Mouse (Mus musculus) kidney, postnatal 25 days (tissue): ENCODE results near the gene Pdxp.

Experiments
- DNase-seq, 2 experiments: peaks; one replicate each; pipeline ENCODE4 v3.0.0; 2021; ENCODE audit warnings: mixed read lengths in 2 of 2

Gene Pdxp

DNA sequence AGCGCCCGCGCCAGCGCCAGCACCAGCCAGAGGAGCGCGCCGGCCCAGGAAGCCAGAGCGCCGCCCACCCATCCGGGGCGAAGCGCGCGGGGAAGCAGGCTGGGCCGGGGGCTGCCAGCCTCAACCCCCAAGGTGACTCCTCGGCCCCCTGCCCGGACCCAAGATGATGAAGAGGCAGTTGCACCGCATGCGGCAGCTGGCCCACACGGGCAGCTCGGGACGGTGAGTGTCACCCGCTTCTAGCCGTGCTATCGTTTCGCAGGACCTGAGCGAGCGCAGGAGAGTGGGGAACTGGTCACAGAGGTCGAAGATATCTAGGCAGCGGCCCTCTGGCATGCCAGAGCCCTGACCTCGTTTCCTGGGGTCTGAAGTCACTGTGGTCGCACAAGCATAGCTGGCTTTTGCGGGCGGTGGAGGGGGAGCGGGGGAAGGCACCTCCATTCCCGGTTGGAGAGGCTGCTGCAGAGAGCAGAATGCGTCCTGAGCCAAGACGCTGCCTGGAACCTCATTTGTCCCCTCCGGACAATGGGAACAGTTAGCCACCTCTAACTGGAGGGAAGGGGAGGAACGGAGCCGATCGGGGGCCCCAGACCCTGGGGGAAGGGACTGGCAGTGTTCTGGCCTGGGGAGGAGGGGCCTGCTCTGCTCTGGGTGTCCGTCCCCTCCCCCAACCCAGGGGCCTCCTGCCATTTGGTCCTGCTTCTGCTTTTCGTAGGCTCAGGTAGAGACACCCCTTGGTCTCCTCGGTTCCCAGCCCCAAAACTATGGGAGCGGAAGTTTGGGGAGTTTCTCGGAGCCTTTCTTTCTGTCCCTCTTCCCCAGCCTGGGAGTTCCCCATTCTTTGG lies 13.8 kb upstream of the Pdxp start, which contains the start of gene Sh3bp1:
TSS of gene Sh3bp1 (plus strand) at position 29 of the 845 bp plus-strand sequence.
- peak; percentile 75 to 82 for DNase-seq

DNA sequence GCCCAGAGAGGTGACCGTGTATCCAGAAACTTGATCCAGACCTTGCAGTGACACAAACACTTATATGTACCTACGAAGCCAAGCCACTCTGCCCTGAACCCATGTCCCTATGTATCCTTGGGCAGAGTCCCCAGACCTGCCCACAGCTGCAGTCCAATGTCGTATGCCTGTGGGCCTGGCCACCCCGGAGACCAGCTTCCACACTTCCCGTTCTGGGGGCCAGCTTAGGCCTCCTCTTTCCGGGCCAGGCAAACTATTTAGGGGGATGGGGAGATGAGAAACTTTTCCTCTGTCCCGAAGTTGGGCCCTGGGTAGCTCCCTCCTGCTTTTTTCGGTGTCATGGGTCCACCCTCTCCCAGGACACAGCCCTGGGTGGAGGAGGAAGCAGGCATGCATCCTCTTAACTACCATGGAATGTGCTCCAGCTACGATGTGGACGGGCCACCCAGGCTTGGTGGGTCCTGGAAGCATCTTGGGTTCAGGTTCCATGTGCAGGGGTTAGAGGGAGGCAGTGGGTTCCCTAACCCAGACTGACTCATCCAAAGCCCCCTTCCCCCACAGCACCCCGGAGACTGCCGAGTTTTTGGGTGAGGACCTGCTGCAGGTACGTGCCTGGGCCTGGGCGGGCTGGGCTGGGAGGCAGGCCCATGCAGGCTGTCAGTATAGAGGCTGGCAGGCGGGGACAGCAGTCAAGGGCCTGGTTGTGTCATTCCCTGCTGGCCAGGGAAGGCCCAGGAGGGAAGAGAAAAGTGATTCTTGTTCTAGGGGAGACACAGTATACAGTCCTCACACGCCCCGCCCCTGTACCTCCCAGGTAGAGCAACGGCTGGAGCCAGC lies 12.9 kb upstream of the Pdxp start:
- DNase-seq, result no peak

DNA sequence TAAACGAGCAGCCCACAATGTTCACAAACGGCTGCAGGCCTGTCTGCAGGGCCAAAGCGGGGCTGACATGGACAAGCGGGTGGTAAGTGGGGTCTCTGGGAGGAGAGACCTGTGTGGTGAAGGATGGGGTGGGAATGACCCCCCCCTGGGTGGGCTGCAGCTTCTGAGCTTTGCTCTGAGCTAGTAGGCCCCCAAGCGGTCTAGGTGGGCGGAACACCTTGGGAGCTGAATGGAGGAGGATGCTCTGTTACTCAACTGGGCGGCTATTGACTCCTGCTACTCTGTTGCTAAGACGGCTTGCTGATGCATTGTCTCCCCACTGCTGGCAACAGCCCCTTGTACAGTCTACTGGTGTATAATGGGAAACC lies 12.3 kb upstream of the Pdxp start:
- DNase-seq, result no peak

DNA sequence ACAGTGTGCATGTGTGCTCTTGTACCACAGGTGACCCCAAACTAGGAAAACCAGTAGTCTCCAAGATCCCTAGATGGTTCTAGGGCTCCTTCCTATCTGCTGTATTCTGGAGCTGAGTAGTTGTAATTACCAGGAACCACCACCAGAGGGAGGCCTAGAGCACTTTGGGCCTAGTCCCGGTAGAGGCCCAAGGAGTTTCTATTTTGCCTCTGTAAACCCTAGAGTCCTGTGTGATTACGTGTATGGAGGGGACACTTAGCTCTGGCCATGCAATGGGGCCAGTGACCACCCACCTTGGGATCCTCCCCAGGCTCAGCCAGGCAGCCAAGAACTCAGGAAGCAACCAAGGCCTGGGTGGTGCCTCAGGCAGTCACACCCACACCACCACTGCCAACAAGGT lies 10.5 kb upstream of the Pdxp start:
- peak; percentile 78 to 91 for DNase-seq

DNA sequence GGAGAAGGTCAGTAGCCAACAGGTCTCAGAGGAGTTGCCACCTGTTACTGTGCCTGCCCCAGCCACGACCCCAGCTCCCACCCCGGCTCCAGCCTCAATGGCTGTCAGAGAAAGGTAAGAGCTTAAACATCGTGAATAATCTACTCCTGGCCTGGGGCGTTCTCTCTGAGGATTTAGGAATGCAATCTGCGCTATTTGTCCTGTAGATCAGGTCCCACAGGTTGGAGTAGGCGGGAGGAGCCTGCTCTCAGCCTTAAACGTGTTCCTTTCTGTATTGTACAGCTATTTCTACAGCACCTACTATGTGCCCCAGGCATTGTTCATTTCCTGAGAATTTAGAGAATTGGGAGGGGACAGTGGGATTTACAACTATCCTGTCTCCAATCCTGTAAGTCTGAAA lies 5.3 kb upstream of the Pdxp start:
- no peak for DNase-seq

DNA sequence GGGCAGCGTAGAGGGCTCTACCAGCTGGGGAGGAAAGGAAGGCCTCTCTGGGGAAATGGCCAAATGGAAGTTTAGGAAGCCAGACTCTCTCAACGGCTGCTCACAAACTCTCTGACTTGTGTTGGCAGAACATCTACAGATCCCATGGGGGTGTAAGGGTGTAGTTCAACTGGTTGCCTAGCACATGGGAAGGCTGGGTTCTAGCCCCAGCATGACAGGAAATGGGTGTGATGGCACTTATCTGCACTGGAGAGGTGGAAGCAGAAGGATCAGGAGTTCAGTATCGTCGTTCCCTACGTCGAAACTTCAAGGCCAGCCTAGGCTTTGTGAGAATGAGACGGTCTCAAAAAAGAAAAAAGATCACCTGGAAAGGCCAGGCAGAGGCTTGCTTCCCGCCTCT lies 4.7 kb upstream of the Pdxp start:
- DNase-seq, result no peak

DNA sequence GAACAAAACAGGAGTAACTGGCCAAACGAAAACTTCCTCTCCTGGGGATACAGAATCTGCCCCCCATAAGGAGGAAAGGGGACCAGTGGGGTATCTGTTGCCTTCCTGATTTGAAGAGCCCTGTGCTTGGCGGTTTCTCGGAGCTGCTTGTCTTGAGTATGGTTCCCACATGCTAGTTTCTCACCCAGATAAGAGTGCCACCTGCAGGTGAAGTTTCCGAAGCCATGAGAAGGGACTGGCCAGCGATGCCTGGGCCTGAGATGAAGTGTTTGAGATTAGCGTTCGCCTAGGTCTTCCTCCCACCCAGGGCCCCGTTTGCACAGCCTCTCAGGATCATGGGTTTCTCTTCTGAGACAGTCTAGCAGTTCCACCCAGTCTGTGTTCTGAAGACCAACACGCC lies 1.7 kb upstream of the Pdxp start:
- peak; percentile 67 to 72 for DNase-seq

DNA sequence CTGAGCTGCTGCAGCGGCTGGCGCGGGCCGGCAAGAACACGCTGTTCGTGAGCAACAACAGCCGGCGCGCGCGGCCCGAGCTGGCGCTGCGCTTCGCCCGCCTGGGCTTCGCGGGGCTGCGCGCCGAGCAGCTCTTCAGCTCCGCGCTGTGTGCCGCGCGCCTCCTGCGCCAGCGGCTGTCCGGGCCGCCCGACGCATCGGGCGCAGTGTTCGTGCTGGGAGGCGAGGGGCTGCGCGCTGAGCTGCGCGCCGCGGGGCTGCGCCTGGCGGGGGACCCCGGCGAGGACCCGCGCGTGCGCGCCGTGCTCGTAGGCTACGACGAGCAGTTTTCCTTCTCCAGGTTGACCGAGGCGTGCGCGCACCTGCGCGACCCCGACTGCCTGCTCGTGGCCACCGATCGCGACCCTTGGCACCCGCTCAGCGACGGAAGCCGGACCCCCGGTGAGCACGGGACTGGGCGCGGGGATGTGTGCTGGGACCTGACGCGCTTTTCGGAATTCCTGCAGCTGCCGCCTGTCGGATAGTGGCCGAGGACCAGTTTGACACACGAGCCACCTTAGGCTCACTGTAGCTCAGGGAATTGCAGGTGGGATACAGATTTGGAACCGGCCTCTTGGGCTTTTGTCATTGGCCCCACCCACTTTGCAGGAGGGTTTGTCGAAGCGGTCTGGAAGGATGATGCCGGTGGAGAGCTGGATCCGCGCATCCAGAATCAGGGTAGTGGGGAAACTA lies 538 bp downstream of the Pdxp start:
- DNase-seq, result no peak

DNA sequence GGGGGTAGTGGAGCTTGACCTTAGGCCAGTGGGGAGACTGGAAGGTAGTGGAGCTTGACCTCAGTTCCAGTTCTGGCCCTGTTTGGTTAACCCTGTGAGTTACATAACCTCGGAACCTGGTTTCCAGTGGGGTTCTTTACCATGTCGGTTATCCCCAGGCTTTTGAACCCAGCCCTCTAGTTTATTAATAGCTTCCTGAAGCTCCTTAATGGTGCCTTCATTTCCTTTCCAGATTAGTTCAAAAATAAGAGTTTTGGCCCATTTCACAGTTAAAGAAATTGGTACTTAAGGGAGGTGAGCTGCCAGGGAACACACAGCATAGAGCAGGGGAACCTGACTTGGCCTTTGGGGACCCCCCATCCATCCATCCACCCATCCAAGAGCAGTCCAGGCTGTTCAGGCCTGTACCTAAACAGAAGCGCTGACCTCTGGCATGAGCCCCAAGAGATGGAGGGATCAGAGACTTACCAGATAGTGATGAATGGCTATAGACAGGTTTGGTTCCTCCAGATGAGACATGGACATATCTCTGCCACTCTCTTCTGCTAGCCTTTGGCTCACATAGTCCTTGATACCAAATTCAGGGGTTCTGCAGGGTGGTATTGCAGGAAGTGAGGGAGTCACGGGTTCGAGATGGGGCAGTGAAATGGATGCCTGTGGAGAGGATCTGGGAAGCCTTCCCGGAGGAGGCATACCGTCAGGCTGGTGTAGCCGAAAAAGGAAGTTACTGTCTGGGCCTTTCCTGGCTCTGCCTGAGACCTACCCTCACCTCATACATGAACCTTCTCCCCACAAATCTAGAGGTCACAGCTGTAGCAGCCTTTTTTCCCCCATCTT lies 1.3 kb downstream of the Pdxp start:
- no peak for DNase-seq

DNA sequence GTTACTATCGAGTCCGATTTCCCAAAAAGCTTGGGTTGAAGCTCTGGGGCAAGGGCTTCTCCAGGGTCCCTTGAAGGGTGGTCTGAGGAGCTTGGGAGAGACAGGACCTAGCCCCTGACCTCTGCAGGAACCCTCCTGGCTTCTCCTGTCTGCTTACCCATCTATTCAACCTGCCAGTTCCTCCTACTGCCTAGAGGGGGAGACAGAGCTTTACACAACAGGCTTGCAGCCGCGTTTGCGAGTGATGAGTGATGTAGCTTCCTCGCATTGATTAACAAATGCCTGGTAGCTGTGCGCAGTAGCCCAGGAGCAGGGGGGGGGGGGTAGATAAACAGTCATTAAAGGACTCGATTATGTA lies 1.9 kb downstream of the Pdxp start:
- DNase-seq, result peak; percentile 78 to 80

DNA sequence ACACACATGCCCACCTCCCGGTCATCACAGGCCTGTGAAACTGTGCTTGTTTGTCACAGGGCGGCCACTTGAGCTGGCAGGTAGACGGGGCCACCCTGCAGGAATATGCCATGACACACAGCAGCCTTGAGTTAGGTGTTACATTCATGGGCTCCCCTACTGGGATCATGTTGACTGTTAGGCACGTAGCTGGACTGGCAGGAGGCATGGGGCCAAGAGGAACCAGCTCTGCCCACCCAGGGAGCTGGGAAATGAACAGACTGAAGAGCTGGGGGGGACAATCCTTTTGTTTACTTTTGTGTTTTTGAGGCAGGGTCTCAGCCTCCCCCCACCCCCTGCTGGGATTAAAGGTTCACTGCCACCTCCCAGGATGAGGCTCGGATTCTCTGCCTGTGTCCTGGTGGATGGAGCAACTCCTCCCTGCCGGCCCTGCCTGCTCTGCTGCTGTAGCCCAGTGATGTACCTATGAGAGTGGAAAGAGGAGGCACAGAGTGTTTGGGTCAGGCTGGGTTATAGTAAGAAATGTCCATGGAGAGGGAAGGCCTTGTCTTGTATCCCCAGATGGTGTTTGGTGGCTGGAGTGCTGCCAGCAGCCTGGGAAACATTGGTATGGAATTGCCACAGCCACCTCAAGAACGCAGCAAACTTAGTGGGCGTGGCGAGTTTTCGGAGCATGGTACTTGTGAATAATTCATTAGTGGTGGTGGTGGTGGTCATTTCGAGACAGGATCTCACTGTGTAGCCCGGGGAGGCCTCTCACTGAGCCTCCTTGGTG lies 2.5 kb downstream of the Pdxp start:
- peak in 1 of 2 experiments; percentile 42 for DNase-seq

DNA sequence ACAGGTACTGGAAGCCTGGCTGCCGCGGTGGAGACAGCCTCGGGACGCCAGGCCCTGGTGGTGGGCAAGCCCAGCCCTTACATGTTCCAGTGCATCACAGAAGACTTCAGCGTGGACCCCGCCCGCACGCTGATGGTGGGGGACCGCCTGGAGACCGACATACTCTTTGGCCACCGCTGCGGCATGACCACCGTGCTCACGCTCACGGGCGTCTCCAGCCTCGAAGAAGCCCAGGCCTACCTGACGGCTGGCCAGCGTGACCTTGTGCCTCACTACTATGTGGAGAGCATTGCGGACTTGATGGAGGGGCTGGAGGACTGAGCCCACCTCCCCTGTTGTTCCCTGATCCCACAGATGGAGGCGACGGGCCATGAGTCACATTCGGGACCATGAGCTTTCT lies 4.4 kb downstream of the Pdxp start:
- peak in 1 of 2 experiments; percentile 40 for DNase-seq

DNA sequence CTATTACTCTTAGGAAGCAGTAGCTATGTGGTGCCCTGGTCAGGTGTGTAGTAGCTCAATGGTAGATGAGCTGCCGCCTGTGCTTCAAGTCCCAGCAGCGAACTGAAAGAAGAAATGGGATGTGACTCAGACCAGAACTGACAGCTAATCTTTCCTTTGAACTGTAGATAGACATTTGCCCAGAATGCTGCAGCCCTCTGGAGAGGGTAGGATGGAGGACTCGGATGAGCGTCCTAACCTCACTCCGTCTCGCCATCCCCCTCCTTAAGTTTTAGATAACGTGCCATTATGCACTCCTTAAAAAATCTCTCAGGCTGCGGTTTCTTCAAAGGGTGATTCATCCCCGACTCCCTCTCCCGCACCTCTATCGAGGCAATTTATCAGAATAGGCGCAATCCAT lies 6.2 kb downstream of the Pdxp start:
- no peak for DNase-seq

DNA sequence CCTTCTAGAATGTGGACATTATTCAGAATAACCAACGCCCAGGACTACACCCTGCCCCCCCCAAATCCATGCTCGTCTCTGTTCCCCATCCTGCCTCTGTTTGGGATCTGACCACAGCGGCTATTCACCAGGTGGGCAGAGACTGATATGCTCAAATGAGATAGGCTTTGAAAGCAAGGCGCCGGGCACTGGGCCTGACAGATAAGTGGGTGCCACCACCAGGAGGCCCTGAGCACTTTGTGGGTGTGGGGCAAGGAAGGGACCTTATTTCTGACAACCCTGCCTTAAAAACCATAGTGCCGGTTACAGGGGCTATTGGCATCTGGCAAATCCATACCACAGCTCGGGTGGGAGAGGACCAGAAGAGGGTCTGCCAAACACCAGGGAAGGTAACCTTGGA lies 9.0 kb downstream of the Pdxp start:
- DNase-seq, result no peak

DNA sequence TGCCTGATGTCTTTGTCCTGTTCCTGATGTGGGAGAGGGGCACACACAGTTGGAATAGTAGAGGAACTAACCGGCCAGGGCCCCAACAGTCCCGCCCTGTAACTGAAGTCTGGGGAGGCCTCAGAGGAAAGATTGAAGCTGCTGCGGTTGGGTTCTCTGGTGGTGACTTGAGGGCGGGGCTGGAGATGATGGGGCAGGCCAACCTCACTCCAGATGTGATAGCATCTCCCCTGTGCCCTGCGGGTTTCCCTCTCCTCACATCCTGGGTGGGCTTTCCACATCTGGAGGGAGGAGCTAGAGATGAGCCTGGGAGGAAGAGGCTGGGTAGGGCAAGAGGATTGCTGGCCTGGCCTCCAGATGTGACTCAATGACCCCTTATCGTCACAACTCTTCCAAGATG lies 9.9 kb downstream of the Pdxp start:
- no peak for DNase-seq

DNA sequence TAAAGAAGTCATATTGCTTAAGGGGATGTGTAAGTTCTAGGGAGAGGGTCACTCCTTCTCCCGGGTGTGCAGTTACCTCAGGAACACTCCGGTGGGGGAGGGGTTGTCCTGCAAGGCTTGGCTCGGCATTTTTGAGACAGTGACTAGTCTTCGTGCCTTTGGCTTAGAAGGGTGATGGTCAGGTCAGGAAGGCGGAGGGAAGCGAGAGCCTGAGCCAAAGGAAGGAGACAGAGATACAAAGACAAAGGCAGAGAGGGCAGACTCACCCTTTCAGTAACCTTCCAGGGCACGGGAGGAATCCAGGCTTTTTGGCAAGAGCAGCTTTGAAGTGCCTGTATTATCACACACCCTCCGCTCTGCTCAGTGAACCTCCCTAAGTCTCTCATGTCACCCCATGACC lies 11.4 kb downstream of the Pdxp start:
- DNase-seq, result peak; percentile 67 to 72

DNA sequence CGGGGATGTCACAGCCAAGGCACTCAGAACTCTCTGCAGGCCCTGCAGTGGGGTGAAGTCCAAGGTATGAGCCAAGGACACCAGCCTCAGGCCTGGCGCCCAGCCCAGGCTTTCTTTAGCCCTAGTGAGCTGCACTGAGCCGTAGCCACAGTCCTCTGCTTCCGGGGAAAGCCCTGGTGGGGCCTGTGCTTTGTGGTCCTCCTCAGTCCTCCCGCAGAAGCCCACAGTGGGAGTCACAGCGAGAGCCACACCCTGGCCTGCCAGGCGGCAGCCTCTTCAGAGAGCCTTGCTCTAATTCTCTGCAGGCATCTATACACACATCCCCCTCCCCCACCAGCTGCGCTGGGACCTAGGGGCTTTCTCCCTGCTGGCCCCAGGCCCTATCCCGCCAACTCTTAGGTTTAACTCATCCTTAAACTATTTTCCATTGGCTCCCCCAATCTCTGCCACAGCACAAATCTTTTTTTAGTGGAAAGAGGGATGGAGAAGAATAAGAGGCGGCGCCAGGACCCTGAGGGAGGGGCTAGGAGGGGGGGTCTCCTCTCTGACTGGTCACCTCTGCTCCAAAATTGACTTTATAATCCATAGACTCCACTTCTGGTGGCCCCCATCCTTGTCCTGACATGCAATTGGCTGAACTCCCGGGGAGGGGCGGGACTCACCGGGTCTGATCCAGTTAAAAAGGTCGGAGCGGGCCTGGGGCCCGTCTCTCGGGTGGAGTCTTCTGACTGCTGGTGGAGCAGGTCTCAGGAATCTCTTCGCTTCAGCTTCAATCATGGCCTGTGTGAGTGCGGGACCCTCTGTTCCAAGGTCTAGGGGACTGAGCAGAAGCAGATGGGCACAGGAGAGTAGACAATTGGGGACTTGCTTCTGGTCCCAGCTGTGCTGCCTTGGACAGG lies 12.6 kb downstream of the Pdxp start, which contains the start of gene Lgals1:
TSS of gene Lgals1 (plus strand) at position 705 of the 899 bp plus-strand sequence.
- peak; percentile 94 to 97 for DNase-seq

DNA sequence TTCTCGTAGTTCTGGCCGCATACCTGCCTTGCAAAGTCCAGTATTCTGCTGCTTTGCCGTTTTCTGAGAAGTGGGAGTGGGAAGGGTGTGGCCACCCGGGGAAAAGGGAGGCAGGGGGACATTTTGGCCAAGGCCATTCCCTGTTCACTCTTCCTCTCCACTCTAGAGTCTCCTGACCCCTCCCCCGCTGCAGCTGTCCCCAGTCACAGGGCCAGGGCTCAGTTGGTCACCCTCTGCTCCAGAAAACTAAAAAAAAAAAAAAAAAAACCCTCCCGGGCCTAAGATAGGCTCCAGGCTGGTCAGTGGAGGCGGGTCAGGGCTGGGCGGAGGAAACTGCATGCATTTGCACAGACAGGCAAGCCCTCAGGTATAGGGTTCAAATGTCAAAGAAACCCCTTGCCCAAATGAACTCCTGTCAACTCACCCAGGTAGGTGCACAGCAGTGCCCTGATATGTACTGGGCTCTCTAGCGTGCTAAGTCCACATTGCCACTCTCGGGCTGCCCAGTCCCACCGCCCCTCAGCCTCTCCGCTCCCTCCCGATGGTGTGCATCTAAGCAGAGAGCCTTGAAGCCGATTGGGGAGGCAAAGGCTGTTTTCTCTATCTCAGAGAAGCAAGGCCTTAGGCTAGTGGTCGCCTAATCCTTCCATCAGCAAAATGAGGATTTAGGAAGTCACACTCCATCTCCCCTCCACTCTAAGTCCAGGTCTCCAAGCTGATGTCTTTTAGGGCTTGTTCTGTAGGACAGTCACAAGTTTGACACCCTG lies 13.5 kb downstream of the Pdxp start:
- peak; percentile 47 to 72 for DNase-seq

DNA sequence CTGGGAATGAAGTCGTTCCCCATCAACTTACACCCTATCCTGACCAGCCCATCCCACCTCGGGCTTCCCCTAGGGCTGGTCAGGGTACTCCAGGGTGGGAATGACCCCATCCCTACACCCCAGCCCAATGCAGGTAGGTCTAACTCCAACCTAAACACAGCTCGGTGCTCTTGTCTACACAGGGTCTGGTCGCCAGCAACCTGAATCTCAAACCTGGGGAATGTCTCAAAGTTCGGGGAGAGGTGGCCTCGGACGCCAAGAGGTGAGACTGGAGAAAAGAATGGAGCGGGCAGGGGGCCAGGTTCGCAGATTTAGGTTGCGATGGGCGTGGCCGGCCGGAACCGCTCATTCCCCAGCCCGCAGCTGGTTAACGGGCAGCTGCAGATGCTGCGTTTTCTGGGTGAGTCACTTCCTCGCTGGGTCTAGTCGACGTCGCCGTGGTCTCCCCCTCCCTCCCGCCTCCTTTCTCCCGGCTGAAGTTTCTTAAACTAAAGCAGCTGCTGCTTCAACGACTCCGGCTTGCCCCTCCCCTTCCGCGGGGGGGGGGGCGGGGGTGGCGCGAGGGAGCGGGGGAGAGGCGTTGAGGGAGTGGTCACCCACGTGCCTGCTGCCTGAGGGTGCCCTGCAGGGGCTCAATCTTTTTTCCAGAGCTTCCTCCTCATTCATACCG lies 14.2 kb downstream of the Pdxp start:
- DNase-seq, result peak; percentile 72 to 89
